Mouse (Mus musculus): ENCODE results near the gene Plxna4. TPM values are rescaled to one million over a fixed set of nuclear protein-coding genes. Genes with fewer than 3 reads are reported as not detected.

Plxna4 gene
- polyA plus RNA-seq, 1 experiment, result 0.36 TPM

DNA sequence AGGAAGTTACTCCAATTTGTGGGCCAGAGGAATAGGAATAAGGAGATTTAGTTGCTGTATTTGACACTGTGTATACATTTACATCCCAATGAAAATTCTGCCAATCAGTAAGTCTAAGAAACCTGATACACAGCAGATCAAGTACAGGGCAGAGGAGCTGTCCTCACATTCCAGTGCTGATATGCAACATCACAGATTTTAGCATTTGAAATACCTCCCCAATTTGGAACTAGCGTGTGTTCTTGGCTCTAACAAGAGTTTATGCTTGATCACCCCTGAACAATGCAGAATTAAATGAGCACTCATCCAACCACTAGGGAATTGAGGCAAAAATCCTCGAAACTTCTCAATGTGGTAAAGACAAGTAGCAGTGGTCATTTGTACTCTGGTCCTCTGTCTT, 307.3 kb downstream of the Plxna4 start:
- Histone ChIP-seq H3K4me3 (ENCODE audit: insufficient read depth, low read depth, low read length) (no peak overlapping the region), H3K4me1 (ENCODE audit: control insufficient read depth, insufficient read depth, insufficient read length, low read length) (no peaks in the 10 kb centered on the region), H3K27ac (replicated peaks; ENCODE audit: low read depth, low read length) (no peak overlapping the region)

- Histone ChIP-seq H3K4me3 (ENCODE audit: insufficient read depth, low read depth, low read length) (no peak overlapping the region), H3K27ac (replicated peaks; ENCODE audit: low read depth, low read length) (no peak overlapping the region), H3K4me1 (ENCODE audit: control insufficient read depth, insufficient read depth, insufficient read length, low read length) (peaks cover 2% of the 10 kb centered on the region; the same call in 1 of the 2 replicates)
These were observed 316.5 kb downstream of the Plxna4 start for GRCm38 (mm10) chr6:32271463-32271862.

- H3K4me1 ChIP-seq (ENCODE audit: control insufficient read depth, insufficient read depth, insufficient read length, low read length), result peaks cover 5% of the 10 kb centered on the region; the same call in 1 of the 2 replicates
- H3K27ac ChIP-seq (replicated peaks; ENCODE audit: low read depth, low read length), result no peak overlapping the region
- no peak overlapping the region for H3K4me3 ChIP-seq (ENCODE audit: insufficient read depth, low read depth, low read length)
These were observed 321.9 kb downstream of the Plxna4 start for GRCm38 (mm10) chr6:32266085-32266484.

DNA sequence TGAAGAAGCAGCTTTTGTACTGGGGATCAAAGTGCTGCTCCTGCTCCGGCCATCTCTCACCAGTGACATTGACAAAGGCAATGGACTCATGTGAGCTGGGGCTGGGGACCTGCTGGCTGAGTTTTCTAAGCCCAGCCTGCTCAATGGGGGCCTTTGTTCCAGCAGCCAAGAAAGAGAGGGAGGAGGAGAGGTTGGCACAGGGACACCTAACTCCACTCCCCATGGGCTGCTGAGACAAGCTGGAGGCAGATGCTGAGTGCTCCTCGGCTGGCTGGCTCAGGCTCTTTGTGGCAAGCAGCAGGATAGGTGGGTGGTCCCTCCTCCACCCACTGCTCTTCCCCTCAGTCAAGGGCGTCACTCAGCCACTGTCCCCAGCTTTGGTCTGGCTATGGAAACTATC, 326.7 kb downstream of the Plxna4 start:
- Histone ChIP-seq H3K4me1 (ENCODE audit: control insufficient read depth, insufficient read depth, insufficient read length, low read length) (peaks cover 5% of the 10 kb centered on the region), H3K27ac (replicated peaks; ENCODE audit: low read depth, low read length) (no peak overlapping the region), H3K4me3 (ENCODE audit: insufficient read depth, low read depth, low read length) (no peak overlapping the region)

GRCm38 (mm10) chr6:32260341-32260740, 327.7 kb downstream of the Plxna4 start:
- no peaks in the 10 kb centered on the region; the same call in none of the 2 replicates for H3K4me1 ChIP-seq (ENCODE audit: control insufficient read depth, insufficient read depth, insufficient read length, low read length)
- no peak overlapping the region for H3K4me3 ChIP-seq (ENCODE audit: insufficient read depth, low read depth, low read length)
- H3K27ac ChIP-seq (replicated peaks; ENCODE audit: low read depth, low read length), result no peak overlapping the region

DNA sequence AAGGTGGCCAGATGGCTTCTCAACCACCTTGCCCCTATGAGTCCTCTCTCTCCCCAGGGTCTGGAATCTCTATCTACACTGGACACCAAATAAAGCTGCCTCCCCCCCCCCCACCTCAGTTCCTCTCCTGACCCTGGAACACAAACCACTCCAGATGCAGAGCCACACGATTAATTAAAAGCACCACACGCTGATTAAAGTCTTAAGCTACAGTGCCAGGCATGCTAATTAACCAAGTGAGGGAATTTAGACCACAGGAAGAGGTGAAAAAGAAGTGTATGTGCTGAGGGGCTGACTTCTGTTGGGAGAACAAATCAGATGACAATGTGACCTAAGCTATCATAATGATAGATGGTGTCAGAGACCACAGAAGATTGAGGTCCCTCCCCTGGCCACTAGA, 332.8 kb downstream of the Plxna4 start:
- Histone ChIP-seq H3K4me1 (ENCODE audit: control insufficient read depth, insufficient read depth, insufficient read length, low read length) (no peaks in the 10 kb centered on the region; the same call in none of the 2 replicates), H3K27ac (replicated peaks; ENCODE audit: low read depth, low read length) (no peak overlapping the region), H3K4me3 (ENCODE audit: insufficient read depth, low read depth, low read length) (no peak overlapping the region)

GRCm38 (mm10) chr6:32252168-32252567, 335.8 kb downstream of the Plxna4 start:
- no peak overlapping the region for H3K4me3 ChIP-seq (ENCODE audit: insufficient read depth, low read depth, low read length)
- no peaks in the 10 kb centered on the region for H3K4me1 ChIP-seq (ENCODE audit: control insufficient read depth, insufficient read depth, insufficient read length, low read length)
- H3K27ac ChIP-seq (replicated peaks; ENCODE audit: low read depth, low read length), result no peak overlapping the region

DNA sequence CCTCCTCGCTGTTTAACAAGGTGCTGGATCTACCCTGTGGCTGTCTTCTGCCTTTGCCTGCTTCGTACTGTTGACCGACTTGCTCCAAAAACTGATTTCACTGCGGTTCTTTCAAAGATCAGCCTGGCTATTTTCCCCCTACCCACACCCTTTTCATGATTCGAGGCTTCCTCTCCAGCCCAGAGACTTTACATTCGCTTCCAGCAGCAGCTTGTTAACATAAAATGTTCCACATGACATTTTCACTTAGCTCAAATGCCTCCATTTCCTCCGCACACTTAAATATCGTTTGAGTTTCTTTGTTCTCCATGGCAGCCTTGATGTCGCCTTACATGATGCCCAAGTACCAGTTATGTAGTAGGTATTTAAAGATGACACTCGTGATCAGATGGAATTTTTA, 336.3 kb downstream of the Plxna4 start:
- Histone ChIP-seq H3K4me1 (ENCODE audit: control insufficient read depth, insufficient read depth, insufficient read length, low read length) (no peaks in the 10 kb centered on the region), H3K4me3 (ENCODE audit: insufficient read depth, low read depth, low read length) (no peak overlapping the region), H3K27ac (replicated peaks; ENCODE audit: low read depth, low read length) (no peak overlapping the region)

DNA sequence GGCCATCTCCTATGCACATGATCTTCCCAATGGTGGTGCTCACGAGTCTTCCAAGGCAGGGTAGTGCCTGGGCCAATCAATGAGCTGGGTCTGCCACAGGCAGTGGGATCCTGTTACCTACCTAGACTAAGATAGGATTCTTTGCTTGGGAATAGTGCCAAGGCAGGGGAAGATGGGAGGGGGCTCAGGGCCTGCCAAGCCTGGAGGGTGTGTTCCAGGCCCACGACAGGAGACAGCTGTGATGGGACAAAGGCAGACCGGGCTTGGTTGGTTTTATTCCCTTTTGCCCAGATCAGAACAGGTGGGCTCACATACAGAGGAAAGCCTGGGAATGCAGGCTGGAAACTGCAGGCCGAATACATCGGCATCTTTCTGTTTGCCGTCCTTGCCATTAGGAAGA, 342.0 kb downstream of the Plxna4 start:
- H3K27ac ChIP-seq (replicated peaks; ENCODE audit: low read depth, low read length), result no peak overlapping the region
- no peak overlapping the region for H3K4me3 ChIP-seq (ENCODE audit: insufficient read depth, low read depth, low read length)
- no peaks in the 10 kb centered on the region for H3K4me1 ChIP-seq (ENCODE audit: control insufficient read depth, insufficient read depth, insufficient read length, low read length)

DNA sequence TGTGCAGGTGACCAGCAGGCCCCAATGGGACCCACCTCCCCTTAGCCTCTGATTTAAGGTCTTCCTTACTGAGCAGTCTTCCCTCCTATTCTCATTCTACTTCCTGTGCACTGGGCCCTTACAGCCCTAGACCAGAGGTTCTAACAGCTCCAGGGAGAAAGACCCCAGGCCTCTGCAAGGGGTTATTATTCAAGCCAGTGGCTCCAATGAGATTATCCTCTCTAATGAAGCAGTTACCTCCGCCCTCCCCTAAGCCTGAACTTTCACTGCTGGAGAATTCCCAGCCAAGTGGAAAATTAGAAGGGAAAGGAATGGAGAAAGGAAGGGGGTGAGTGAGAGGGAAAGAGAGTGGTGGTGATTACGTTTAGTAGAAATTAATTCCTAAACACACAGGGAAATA, 345.0 kb downstream of the Plxna4 start:
- Histone ChIP-seq H3K4me1 (ENCODE audit: control insufficient read depth, insufficient read depth, insufficient read length, low read length) (no peaks in the 10 kb centered on the region), H3K4me3 (ENCODE audit: insufficient read depth, low read depth, low read length) (no peak overlapping the region), H3K27ac (replicated peaks; ENCODE audit: low read depth, low read length) (no peak overlapping the region)

DNA sequence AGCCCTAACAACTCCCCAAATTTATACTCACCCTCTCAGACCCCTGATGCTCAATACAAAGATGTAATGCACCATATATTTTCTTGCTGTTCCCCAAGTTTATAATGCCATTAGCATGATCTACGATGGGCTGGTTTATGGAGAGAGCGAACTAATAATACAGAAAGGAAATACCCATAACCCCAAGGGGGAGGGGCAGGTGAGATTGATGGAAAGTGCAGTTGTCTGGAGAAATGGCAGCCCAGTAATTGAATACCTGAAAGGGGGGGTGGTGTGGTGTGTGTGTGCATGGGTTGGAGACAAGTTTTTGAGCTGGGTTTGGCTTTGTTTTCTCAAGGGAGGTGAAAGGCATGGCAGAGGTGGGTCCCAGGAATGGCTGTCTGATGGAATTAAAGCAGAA, 356.6 kb downstream of the Plxna4 start:
- H3K4me1 ChIP-seq (ENCODE audit: control insufficient read depth, insufficient read depth, insufficient read length, low read length), result peaks cover 3% of the 10 kb centered on the region; the same call in 1 of the 2 replicates
- H3K27ac ChIP-seq (replicated peaks; ENCODE audit: low read depth, low read length), result no peak overlapping the region
- H3K4me3 ChIP-seq (ENCODE audit: insufficient read depth, low read depth, low read length), result no peak overlapping the region

DNA sequence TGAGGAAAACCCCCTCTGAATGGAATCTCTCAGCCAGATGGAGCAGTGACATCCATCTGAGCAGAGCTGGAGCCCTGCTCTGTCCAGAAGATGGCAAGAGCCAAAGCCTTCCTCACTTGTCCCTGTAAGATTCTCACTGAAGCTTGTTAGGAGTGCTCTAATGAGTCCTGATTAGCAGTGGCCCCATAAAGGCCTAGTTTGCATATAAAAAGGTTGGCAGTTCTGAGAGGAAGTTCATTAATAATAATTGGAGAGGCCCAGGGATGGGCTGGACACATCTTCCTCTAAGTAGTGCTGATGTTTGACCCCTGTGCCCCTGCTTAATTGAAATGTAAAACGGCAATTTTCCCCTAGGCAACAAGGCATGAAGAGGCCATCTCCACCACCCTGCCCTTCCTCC, 361.4 kb downstream of the Plxna4 start:
- Histone ChIP-seq H3K27ac (replicated peaks; ENCODE audit: low read depth, low read length) (no peak overlapping the region), H3K4me3 (ENCODE audit: insufficient read depth, low read depth, low read length) (no peak overlapping the region), H3K4me1 (ENCODE audit: control insufficient read depth, insufficient read depth, insufficient read length, low read length) (peaks cover 3% of the 10 kb centered on the region; the same call in 1 of the 2 replicates)

DNA sequence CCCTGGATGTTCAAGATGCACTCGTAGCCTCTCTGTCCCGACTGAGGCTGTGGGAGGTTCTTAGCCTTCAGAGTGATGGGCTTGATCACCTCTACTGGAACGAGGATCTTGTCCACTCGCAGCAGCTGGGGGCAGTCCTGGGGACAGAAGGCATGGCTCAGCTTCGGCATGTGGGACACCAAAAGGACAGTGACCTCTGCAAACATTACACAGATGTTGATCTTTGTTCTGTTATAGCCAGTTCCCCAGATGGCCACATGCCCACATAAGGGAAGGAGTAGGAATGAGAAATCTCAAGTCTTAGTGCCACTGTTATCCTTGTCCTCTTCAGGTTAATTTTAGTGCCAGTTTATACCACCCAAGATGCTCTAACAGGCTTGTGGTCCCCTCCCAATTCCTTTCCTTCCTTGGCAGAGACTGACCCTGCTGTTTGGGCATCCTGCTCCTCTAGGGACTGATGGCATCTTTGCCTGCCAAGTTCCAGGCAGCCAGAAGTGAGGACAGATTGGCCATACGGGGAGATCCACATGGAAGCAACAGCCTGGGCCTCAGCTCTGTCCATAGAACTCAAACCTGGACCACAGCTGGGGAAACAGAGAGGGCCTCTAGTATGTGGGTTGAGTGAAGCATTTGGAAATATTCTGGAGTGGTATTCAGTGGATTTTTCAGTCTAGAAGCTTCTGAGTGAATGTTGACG, 363.8 kb downstream of the Plxna4 start:
- no peak overlapping the region for H3K27ac ChIP-seq (replicated peaks; ENCODE audit: low read depth, low read length)
- peaks cover 3% of the 10 kb centered on the region; the same call in 1 of the 2 replicates for H3K4me1 ChIP-seq (ENCODE audit: control insufficient read depth, insufficient read depth, insufficient read length, low read length)
- no peak overlapping the region for H3K4me3 ChIP-seq (ENCODE audit: insufficient read depth, low read depth, low read length)

DNA sequence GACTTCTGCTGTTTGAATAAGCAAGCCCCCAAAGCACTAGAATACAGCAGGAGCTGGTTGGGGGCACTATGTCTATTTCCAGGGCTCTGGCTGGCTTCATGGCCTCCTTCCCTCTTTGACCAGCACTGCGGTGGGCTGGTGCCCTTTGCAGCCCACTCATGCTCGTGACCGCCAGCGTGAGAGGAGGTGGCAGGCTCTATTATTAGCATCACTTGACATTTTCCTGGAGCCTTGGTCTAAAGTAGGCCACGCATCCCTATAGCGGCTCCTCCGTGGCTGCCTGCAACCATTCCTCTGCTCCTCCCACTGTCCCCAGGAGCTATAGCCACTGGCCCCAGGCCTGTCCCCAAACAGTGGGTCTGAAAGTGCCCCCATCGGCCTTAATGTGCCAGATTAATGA, 367.2 kb downstream of the Plxna4 start:
- no peak overlapping the region for H3K4me3 ChIP-seq (ENCODE audit: insufficient read depth, low read depth, low read length)
- H3K4me1 ChIP-seq (ENCODE audit: control insufficient read depth, insufficient read depth, insufficient read length, low read length), result no peaks in the 10 kb centered on the region
- no peak overlapping the region for H3K27ac ChIP-seq (replicated peaks; ENCODE audit: low read depth, low read length)

DNA sequence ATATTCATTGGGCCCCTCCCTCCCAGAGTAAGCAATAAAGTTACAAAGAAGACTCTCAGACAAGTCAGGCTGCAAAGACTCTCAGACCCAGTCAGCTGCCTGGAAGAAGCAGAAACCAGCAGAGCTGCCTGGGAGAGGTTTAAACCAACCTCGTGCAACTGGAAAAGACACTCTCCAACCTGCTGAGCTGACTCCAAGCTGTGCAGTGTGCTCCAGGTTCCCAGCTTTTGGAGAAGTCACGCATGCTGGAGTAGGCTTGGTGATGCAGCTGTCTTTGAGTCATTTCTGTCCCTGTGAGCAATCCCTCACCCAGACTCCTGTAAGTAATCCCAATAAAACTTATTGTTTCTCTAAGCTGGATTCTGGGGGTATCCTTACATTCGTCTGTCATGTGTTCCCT, 369.4 kb downstream of the Plxna4 start:
- Histone ChIP-seq H3K4me3 (ENCODE audit: insufficient read depth, low read depth, low read length) (no peak overlapping the region), H3K27ac (replicated peaks; ENCODE audit: low read depth, low read length) (no peak overlapping the region), H3K4me1 (ENCODE audit: control insufficient read depth, insufficient read depth, insufficient read length, low read length) (no peaks in the 10 kb centered on the region)

DNA sequence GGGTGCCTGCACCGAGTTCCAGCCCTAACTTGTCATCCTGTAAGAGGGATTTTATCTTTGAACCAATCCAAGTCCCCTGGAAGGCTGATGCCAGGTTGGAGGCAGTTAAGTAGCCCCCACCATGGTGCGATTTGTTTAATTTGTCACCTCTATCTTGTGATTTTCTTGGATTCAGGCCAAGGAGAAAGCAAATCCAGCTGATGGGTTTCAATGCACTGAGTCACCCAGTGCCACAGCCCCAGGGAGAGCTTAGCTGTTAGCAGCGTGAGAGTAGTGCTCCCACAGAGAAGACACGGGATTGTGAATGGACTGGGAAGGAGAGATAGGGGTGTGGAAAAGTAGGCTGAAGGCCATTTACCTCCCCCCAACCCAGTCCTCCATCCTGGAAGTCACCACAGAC, 375.6 kb downstream of the Plxna4 start:
- Histone ChIP-seq H3K27ac (replicated peaks; ENCODE audit: low read depth, low read length) (no peak overlapping the region), H3K4me3 (ENCODE audit: insufficient read depth, low read depth, low read length) (no peak overlapping the region), H3K4me1 (ENCODE audit: control insufficient read depth, insufficient read depth, insufficient read length, low read length) (no peaks in the 10 kb centered on the region)

Measured in brown adipose tissue, adult 24 weeks (tissue).